8 mouse cellular contexts compared by ENCODE assay signal in the genomic region with DNA sequence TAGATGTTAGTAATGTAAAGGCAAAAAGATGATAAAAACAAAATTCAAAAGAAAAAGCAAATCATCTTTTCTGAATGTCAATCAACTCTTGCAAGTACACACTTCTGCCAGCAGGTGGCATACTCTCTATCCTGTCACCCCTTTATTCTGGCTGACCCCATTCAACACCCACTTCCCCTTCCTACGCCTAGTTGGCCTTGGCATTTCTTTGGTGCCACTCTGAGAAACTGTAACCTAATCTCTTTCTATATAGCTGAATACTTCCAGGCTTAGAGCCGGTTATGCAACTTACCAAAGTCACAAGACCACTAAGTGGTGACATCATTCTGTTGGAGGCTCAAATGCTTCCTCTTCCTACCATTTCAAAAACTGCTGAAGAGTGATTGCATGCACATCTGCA.
DNase-seq lines count a peak whose midpoint lies in the region; ATAC-seq and TF ChIP-seq lines count a peak whose summit lies in the region.

No protein-coding gene starts in this region.

- TF ChIP-seq CTCF in lung, embryonic 14.5 days (IDR thresholded peaks at IDR 0.05; ENCODE audit: low read depth) = peak; percentile 67
- TF ChIP-seq CTCF in lung, adult 2 months (IDR thresholded peaks at IDR 0.05; ENCODE audit: insufficient read depth, low read length) = no peak
- TF ChIP-seq CTCF in bone marrow macrophage, adult 2 months (IDR thresholded peaks at IDR 0.05; ENCODE audit: low read depth, low read length) = no peak

- no peak overlapping the region for H3K4me2 ChIP-seq in lung, embryonic 14.5 days

- no peaks in the 10 kb centered on the region for H3K36me3 ChIP-seq in lung, embryonic 14.5 days (ENCODE audit: insufficient read depth)

- H3K27me3 ChIP-seq in lung, embryonic 14.5 days (ENCODE audit: insufficient read depth, low read length) = no peaks in the 10 kb centered on the region

- WGBS in lung, embryonic 14.5 days = 28% methylated on average over 2 of the region's 2 CpGs
- 25% methylated on average over 2 of the region's 2 CpGs for WGBS in lung, adult 2 months

- no peaks in the 10 kb centered on the region; the same call in 1 of the 2 replicates for H3K4me1 ChIP-seq in lung, embryonic 14.5 days (ENCODE audit: insufficient read depth)
- no peaks in the 10 kb centered on the region for H3K4me1 ChIP-seq in lung, adult 2 months (ENCODE audit: control insufficient read depth, insufficient read depth, low read length)
- H3K4me1 ChIP-seq in bone marrow macrophage, adult 2 months (ENCODE audit: control insufficient read depth, insufficient read depth, low read length) = peaks cover 4% of the 10 kb centered on the region

- H3K4me3 ChIP-seq in lung, embryonic 14.5 days (ENCODE audit: low read depth, low read length) = no peak overlapping the region
- H3K4me3 ChIP-seq in lung, adult 2 months (replicated peaks; ENCODE audit: extremely low read depth, low read depth, low read length) = no peak overlapping the region
- no peak overlapping the region for H3K4me3 ChIP-seq in bone marrow macrophage, adult 2 months (ENCODE audit: insufficient read depth, low read length)

- peak; percentile 69; the same call in 1 of the 2 replicates for ATAC-seq in lung, embryonic 14.5 days (ENCODE audit: insufficient read depth)

- TF ChIP-seq POLR2A in lung, adult 2 months (IDR thresholded peaks at IDR 0.05; ENCODE audit: borderline replicate concordance, extremely low read depth, low read depth, low read length) = no peak
- TF ChIP-seq POLR2A in bone marrow macrophage, adult 2 months (IDR thresholded peaks at IDR 0.05; ENCODE audit: borderline replicate concordance, low read depth, low read length) = no peak

- peak; percentile 89 for DNase-seq in heart, adult 11 months
- no peak for DNase-seq in heart, adult 9 months (ENCODE audit: low spot score in 2 of 2)
- peak; percentile 40 for DNase-seq in lung, embryonic 14.5 days
- no peak for DNase-seq in lung, adult 2 months
- DNase-seq in mesoderm, embryonic 11.5 days (ENCODE audit: low read depth, low spot score) = peak; percentile 29
- no peak for DNase-seq in gastrocnemius, postnatal 4 days (ENCODE audit: low spot score in 2 of 2)
- no peak for DNase-seq in yolk sac, embryonic 10.5 days (ENCODE audit: low spot score)

- H3K9me3 ChIP-seq in lung, embryonic 14.5 days (ENCODE audit: low read depth, low read length) = no peaks in the 10 kb centered on the region

- no peak overlapping the region for H3K27ac ChIP-seq in lung, embryonic 14.5 days (ENCODE audit: low read depth)
- peak overlapping the region; percentile 85 for H3K27ac ChIP-seq in bone marrow macrophage, adult 2 months (ENCODE audit: insufficient read depth, low read depth, low read length)

- H3K9ac ChIP-seq in lung, embryonic 14.5 days = no peak overlapping the region

Comparison
In these comparisons a context has a peak if more than half of its experiments do, and no peak if none do; other contexts are left out.
1. DNase-seq: peak in heart, adult 11 months (single experiment), lung, embryonic 14.5 days (single experiment) and mesoderm, embryonic 11.5 days (single experiment); none in heart, adult 9 months (0 of 2), lung, adult 2 months (single experiment), gastrocnemius, postnatal 4 days (0 of 2) and yolk sac, embryonic 10.5 days (single experiment).